Mouse (Mus musculus) embryonic facial prominence, embryonic 15.5 days (tissue): ENCODE data around the gene Myo7a. TPM values are rescaled to one million over a fixed set of nuclear protein-coding genes. Genes with fewer than 3 reads are reported as not detected.

Source experiments
- ATAC-seq: fragments of 200-750 bp; cut with Nextera tagmentation; 2 replicates; pipeline ENCODE4 v1.8.0; 2017; ENCODE audit warnings: low read depth, moderate TSS enrichment; ENCODE audit not compliant: insufficient number of reproducible peaks, low FRiP score, low TSS enrichment
- H3K27ac ChIP-seq: fragments of 300-500 bp; sonication (generic); replicated peaks from 2 replicates; pipeline ENCODE4 v1.5.1; 2015; ENCODE audit warnings: mild to moderate bottlenecking, inconsistent platforms
- H3K27me3 ChIP-seq: fragments of 300-500 bp; sonication (generic); 2 replicates; pipeline ENCODE4 v1.6.1; 2015; ENCODE audit warnings: inconsistent platforms
- H3K36me3 ChIP-seq: fragments of 300-500 bp; sonication (generic); 2 replicates; pipeline ENCODE4 v1.6.1; 2015; ENCODE audit warnings: mild to moderate bottlenecking, inconsistent platforms
- H3K4me1 ChIP-seq: fragments of 300-500 bp; sonication (generic); 2 replicates; pipeline ENCODE4 v1.6.1; 2015; ENCODE audit warnings: inconsistent platforms
- H3K4me2 ChIP-seq: fragments of 300-500 bp; sonication (generic); replicated peaks from 2 replicates; pipeline ENCODE4 v1.6.1; 2015; ENCODE audit warnings: mild to moderate bottlenecking, inconsistent platforms
- H3K4me3 ChIP-seq: fragments of 300-500 bp; sonication (generic); replicated peaks from 2 replicates; pipeline ENCODE4 v1.5.1; 2015; ENCODE audit warnings: mild to moderate bottlenecking, inconsistent platforms
- H3K9ac ChIP-seq: fragments of 300-500 bp; sonication (generic); 2 replicates; pipeline ENCODE4 v1.6.1; 2015; ENCODE audit warnings: inconsistent platforms
- H3K9me3 ChIP-seq: fragments of 300-500 bp; sonication (generic); replicated peaks from 2 replicates; pipeline ENCODE4 v1.6.1; 2016; ENCODE audit warnings: inconsistent platforms
- WGBS: fragments of 180-500 bp; shearing (Covaris S2); methylation state at CpG from one replicate; pipeline ENCODE4 v1.1.7; 2015; 5-methylcytosine and 5-hydroxymethylcytosine counted together
- polyA plus RNA-seq: library from polyadenylated mRNA; unstranded; fragments of >200 nt; fragmentation: Nextera tagmentation; extraction: Ambion mirVana; gene quantifications from 2 replicates; pipeline ENCODE4 v1.2.1, GENCODE M21; 2015

The Myo7a gene
- polyA plus RNA-seq, 1 experiment from 2014 or later = 7.2 TPM

DNA sequence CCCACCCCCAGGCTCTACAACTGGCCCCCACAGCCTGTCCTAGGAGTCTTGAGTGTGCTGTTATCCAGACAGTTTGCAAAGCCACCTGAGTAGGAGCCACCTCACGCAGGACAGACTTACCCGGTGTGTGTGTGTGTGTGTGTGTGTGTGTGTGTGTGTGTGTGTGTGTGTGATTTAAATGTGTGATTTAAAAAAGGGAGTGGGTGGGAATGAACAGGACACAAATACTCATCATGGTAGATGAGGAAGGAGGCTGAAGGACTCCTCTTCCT lies 573 bp upstream of the Myo7a start:
- ATAC-seq = no peak
- Histone ChIP-seq H3K4me3 (no peak overlapping the region), H3K27me3 (no peaks in the 10 kb centered on the region), H3K36me3 (no peaks in the 10 kb centered on the region), H3K27ac (no peak overlapping the region), H3K4me2 (peak overlapping the region; percentile 57), H3K9me3 (no peaks in the 10 kb centered on the region), H3K4me1 (peaks cover 19% of the 10 kb centered on the region), H3K9ac (no peak overlapping the region)
- WGBS = 72% methylated on average over 2 of the region's 2 CpGs

DNA sequence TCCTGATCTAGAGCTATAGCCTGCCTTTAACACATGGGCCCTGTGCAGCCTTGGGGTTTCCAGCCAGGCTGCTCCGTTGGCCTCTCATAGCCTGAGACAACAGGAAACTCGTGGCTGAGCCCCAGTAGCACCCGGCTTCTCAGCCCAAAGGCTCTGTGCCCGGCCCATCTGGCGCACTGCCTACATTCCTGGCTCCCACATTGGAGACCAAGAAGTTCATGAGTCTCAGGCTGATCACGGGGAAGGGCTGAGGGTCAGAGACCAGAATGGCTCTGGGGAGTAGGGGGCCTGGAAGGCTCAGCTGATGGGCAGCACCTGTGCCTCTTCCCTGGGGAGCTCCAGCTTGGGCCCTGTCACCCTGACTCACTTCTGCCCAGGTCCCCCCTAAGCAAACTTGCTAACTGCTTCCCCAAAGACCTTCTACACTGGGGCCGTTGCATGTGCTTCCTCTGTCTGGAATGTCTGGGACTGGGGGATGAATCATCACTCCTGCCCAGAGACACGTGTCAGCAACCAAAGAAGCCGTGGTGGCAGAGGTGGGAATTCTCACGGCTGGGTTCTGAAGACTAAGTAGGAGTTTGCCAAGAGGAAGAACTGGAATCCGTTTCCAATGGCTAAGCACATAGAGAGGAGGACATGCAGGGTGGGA lies 2.2 kb downstream of the Myo7a start:
- H3K4me3 ChIP-seq = no peak overlapping the region
- WGBS = 39% methylated on average over 11 of the region's 11 CpGs
- H3K27me3 ChIP-seq = peaks cover 6% of the 10 kb centered on the region; the same call in 1 of the 2 replicates
- no peak overlapping the region for H3K27ac ChIP-seq
- H3K4me2 ChIP-seq = no peak overlapping the region
- H3K36me3 ChIP-seq = no peaks in the 10 kb centered on the region
- no peaks in the 10 kb centered on the region for H3K9me3 ChIP-seq
- H3K4me1 ChIP-seq = peaks cover 20% of the 10 kb centered on the region
- no peak overlapping the region for H3K9ac ChIP-seq
- ATAC-seq = no peak

DNA sequence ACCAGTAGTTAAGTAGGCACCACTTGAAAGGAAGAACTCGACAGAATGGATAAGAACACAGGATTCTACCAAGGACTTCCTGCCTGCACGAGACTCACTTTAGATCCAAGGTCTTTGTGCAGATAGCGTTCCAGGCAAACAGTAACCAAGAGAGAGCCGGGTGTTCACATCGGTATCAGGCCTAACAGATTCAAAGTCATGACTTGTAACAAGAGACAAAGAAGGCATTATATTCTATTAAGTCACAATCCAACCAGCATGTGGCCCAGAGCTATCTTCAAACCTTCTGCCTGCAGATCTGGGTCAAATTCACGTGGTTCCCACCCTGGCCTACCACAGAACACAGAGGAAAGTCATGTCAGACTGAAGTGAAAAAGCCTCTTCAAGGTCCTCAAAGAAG lies 4.7 kb downstream of the Myo7a start:
- no peak overlapping the region for H3K4me3 ChIP-seq
- no peak overlapping the region for H3K4me2 ChIP-seq
- no peak overlapping the region for H3K9ac ChIP-seq
- no peak for ATAC-seq
- 56% methylated on average over 6 of the region's 6 CpGs for WGBS
- peaks cover 31% of the 10 kb centered on the region for H3K4me1 ChIP-seq
- no peak overlapping the region for H3K27ac ChIP-seq
- no peaks in the 10 kb centered on the region for H3K9me3 ChIP-seq
- H3K27me3 ChIP-seq = peaks cover 17% of the 10 kb centered on the region
- H3K36me3 ChIP-seq = no peaks in the 10 kb centered on the region

DNA sequence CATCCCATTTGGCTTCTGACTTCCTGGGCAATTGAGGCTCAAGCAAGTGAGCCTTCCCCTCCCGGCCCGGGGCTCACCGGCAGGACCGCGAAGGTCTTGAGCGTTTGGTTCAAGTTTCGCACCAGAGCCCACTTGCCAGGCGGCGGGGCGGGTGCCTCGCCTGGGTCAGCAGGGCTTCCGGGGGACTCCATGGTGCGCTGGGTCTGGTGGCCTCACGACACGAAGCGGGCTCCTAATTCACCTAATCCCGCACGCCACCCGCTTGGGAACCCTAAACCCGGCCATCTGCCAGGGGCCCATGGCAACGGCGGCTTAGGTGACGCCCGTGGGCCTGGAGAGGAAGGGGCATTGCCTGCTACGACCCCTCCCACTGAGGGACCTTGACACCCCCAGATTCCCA lies 8.1 kb downstream of the Myo7a start:
- Histone ChIP-seq H3K9ac (peak overlapping the region; percentile 18; the same call in 1 of the 2 replicates), H3K4me2 (peak overlapping the region; percentile 60), H3K27me3 (peaks cover 17% of the 10 kb centered on the region), H3K9me3 (no peaks in the 10 kb centered on the region), H3K36me3 (no peaks in the 10 kb centered on the region), H3K4me1 (peaks cover 21% of the 10 kb centered on the region), H3K27ac (0 out of 2 replicates have a peak overlapping the region, but pooled peaks have one; percentile 17), H3K4me3 (peak overlapping the region; percentile 28)
- WGBS = 6% methylated on average over 25 of the region's 25 CpGs
- no peak for ATAC-seq

DNA sequence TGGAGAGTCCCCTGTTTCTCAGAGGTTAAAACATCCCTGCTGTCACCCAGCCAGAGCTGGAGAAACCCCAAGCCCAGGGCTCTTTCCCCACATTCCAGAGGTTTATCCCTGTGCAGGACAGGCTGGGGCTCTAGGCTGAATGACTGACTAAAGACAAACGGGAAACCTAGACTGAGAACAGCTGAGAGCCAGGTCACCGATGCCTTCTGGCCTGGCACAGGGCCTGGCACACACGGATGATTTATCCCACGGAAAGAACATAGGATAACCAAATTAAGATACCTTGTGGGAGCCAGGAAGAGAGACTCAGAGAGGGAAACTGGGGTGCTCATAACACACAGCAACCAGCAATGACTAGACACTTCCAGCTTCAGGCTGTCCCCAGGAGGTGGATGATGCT lies 9.6 kb downstream of the Myo7a start:
- H3K4me3 ChIP-seq = no peak overlapping the region
- H3K36me3 ChIP-seq = no peaks in the 10 kb centered on the region
- peaks cover 18% of the 10 kb centered on the region for H3K4me1 ChIP-seq
- no peak overlapping the region for H3K4me2 ChIP-seq
- ATAC-seq = no peak
- H3K9me3 ChIP-seq = no peaks in the 10 kb centered on the region
- WGBS = 56% methylated on average over 4 of the region's 4 CpGs
- peaks cover 17% of the 10 kb centered on the region for H3K27me3 ChIP-seq
- no peak overlapping the region for H3K9ac ChIP-seq
- H3K27ac ChIP-seq = no peak overlapping the region

DNA sequence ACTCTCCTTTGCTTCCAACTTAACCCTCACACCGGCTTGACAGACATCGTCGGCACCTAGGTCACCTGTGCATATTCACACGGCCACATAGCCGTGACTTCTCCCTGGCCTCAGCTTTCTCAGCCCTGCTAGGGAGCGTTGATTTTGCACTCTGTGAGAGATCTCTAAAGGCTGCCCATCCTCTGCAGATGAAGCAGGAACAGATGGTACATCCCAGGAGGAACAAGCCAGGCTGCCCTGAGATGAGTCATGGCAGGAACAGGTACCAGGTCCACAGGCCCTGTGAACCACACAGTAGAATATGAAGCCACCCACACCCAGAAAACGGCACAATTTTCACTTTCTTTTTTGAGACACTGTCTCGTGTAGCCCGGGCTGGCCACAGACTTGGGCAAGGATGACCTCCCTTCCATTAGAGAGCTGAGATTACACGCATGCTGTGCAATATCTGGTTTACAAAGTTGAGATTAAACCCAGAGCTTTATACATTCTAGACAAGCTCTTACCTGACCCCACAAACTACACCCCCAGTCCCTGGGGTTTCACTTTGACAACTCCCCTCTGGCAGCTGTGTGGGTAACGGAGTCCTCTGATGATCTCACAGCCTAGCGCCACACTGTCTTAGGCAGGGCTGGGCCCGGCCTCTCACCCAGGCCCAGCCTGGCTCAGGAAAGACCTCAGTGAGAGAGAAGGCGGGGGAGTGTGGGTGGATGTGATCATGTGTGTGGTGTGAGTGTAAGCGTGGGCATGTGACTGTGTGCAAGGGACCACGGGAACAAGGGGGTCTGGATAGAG lies 10.5 kb downstream of the Myo7a start:
- H3K27ac ChIP-seq = no peak overlapping the region
- H3K27me3 ChIP-seq = peaks cover 17% of the 10 kb centered on the region
- no peak overlapping the region for H3K9ac ChIP-seq
- peaks cover 19% of the 10 kb centered on the region for H3K4me1 ChIP-seq
- no peak; the same call in 1 of the 2 replicates for ATAC-seq
- H3K36me3 ChIP-seq = no peaks in the 10 kb centered on the region
- no peak overlapping the region for H3K4me2 ChIP-seq
- H3K4me3 ChIP-seq = no peak overlapping the region
- no peaks in the 10 kb centered on the region for H3K9me3 ChIP-seq
- WGBS = 76% methylated on average over 16 of the region's 16 CpGs

DNA sequence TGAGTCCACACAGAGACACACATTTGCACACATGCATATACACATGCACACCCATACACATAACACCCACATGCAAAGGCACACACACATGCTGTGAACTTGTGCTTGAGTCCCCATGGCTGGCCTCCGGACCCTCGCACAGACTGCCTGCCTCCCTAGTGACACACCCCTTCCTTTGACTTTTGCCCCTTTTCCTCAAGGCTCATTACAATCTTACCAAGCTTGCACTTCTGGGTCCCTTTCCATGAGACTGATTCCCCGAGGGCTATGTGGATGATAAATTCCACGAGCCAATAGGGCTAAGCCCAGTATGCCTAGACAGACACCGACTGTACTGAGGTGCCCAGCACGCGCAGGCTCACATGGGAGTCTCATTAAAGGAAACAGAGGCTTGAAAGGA lies 13.1 kb downstream of the Myo7a start:
- no peaks in the 10 kb centered on the region for H3K9me3 ChIP-seq
- no peaks in the 10 kb centered on the region for H3K36me3 ChIP-seq
- WGBS = 79% methylated on average over 7 of the region's 7 CpGs
- no peak for ATAC-seq
- peaks cover 8% of the 10 kb centered on the region for H3K27me3 ChIP-seq
- no peak overlapping the region for H3K4me3 ChIP-seq
- H3K27ac ChIP-seq = no peak overlapping the region
- no peak overlapping the region for H3K9ac ChIP-seq
- peaks cover 23% of the 10 kb centered on the region for H3K4me1 ChIP-seq
- H3K4me2 ChIP-seq = no peak overlapping the region

DNA sequence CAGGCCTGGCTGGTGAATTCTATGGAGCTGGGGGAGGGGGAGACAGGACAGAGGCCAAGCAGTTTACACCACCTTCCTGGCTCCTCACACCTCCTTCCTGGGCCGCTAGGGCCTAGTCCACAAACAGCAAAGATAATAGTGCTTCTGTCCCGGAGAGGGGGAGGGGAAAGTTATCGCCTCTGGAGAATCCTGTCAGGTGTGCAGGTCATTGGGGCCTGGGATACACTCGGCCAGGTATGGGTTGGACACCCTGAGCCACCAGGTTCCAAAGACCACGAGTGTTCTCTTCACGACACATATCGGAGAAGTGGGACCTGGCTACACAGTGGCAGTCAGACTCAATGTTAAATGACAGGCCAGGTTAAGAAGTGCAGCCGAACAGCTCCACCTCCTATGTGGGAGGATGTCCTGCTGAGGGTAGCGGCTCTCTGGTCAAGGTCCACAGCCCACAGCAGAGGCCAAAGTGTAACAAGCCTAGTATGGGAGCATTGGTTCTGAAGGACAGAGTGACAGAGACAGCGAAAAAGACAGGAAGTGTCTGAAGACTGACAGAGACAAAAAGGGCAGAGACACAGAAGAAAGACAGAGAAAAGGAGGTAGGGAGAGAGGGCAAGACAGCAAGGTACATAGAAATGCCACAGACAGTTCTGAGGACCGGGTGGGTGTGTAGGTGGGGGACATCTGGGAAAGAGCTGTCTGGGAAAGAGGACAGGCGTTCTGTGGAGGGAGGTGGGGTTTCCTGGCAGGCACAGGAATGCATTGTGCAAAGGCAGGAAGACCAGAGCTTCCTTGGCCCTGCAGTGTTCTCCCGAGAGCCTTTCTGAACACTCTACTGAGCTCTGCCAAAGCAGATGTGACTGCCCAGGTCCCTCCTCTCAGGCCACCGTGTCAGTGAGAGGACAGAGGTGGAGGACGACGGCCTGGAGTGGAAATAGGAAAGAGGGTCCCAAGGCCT lies 14.6 kb downstream of the Myo7a start:
- H3K4me3 ChIP-seq = no peak overlapping the region
- WGBS = 62% methylated on average over 16 of the region's 16 CpGs
- H3K9me3 ChIP-seq = no peaks in the 10 kb centered on the region
- no peak overlapping the region for H3K27ac ChIP-seq
- no peak overlapping the region for H3K9ac ChIP-seq
- H3K4me2 ChIP-seq = no peak overlapping the region
- H3K36me3 ChIP-seq = no peaks in the 10 kb centered on the region
- no peak for ATAC-seq
- H3K27me3 ChIP-seq = no peaks in the 10 kb centered on the region
- H3K4me1 ChIP-seq = peaks cover 14% of the 10 kb centered on the region

DNA sequence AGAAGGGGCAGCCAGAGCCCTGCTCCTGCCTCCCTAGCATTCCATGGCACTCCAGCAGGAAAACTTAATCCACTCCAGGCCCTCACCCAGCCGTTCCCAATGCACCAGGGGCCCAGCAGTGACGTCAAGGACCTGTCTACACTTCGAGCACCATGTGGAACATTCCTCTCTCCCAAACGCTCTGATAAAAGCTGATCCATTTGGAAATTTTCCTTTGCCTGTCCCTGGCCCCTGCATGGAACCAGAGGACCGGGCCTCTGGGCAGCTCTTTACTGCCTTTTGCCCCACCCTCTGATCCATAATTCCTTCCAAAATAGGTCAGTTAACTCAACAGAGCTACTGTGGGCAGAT lies 15.4 kb downstream of the Myo7a start:
- Histone ChIP-seq H3K36me3 (no peaks in the 10 kb centered on the region), H3K4me2 (0 out of 2 replicates have a peak overlapping the region, but pooled peaks have one; percentile 51), H3K27me3 (no peaks in the 10 kb centered on the region), H3K9me3 (no peaks in the 10 kb centered on the region), H3K4me1 (peaks cover 11% of the 10 kb centered on the region; the same call in 1 of the 2 replicates), H3K9ac (no peak overlapping the region), H3K27ac (no peak overlapping the region; the same call in 1 of the 2 replicates), H3K4me3 (no peak overlapping the region)
- 55% methylated on average over 5 of the region's 5 CpGs for WGBS
- ATAC-seq = no peak

DNA sequence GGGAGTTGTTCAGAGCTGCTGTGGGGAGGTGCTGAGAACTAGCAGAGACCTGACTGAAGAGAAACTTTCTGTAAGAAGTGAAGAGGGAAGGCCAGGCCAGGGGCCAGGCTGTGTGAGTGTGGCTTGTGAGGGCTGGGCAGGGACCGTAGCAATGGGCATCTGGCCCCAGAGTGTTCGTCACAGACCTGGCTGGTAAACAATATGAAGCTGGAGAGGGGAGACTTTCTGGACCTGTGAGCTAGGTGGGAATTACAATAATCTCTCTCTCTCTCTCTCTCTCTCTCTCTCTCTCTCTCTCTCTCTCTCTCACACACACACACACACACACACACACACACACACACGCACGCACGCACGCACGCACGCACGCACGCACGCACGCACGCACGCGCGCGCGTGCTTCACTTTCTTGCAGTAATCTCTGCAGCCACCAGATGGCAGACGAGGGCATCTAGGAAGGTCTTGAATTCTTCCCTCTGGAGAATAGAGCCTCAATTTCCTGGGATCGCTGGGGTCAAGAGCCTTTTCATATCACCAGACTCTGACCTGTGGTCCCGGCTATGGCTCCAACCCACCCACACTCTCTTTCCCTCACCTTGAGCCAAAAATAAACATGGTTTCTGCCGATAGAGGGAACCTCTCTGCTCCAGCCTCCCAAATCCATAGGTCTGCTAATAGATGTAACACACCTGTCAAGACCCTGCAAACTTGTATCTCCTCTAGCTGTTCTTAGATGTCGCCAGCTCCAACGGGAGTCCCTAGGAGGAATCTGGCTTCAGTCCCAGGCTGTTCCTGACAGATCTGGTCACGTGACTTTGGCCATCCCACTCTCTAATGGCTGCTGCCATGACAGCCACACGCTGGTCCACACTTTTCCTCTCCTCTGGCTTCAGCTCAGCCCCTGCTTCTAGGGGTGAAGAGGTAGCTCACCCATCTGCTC lies 16.1 kb downstream of the Myo7a start:
- H3K27me3 ChIP-seq = no peaks in the 10 kb centered on the region
- peak overlapping the region; percentile 32 for H3K4me3 ChIP-seq
- no peak overlapping the region; the same call in 1 of the 2 replicates for H3K9ac ChIP-seq
- ATAC-seq = no peak
- H3K4me2 ChIP-seq = peak overlapping the region; percentile 51
- H3K36me3 ChIP-seq = no peaks in the 10 kb centered on the region
- H3K4me1 ChIP-seq = peaks cover 11% of the 10 kb centered on the region; the same call in 1 of the 2 replicates
- 17% methylated on average over 23 of the region's 26 CpGs for WGBS
- no peaks in the 10 kb centered on the region for H3K9me3 ChIP-seq
- peak overlapping the region; percentile 34; the same call in 1 of the 2 replicates for H3K27ac ChIP-seq
